Mouse (Mus musculus) liver, embryonic 11.5 days (tissue): ENCODE results near the gene Hpcal1. TPM values are rescaled to one million over a fixed set of nuclear protein-coding genes. Genes with fewer than 3 reads are reported as not detected.

Experiments
- ATAC-seq: fragments of 200-750 bp; cut with Nextera tagmentation; replicated peaks from 2 replicates; pipeline ENCODE4 v1.8.0; 2017; ENCODE audit warnings: moderate number of reproducible peaks, mild to moderate bottlenecking, moderate TSS enrichment, moderate library complexity; ENCODE audit not compliant: low FRiP score
- DNase-seq: peaks from one replicate; pipeline ENCODE4 v3.0.0-alpha.2; 2017; ENCODE audit warnings: low spot score
- H3K27ac ChIP-seq: fragments of 300-500 bp; sonication (generic); 2 replicates; pipeline ENCODE4 v1.5.1; 2014; ENCODE audit warnings: mild to moderate bottlenecking, low read depth, low read length, control low read depth
- H3K27me3 ChIP-seq: fragments of 300-500 bp; sonication (generic); replicated peaks from 2 replicates; pipeline ENCODE4 v1.6.1; 2014; ENCODE audit warnings: low read length, mixed read lengths; ENCODE audit not compliant: control insufficient read depth, insufficient read depth
- H3K36me3 ChIP-seq: fragments of 300-500 bp; sonication (generic); 2 replicates; pipeline ENCODE4 v1.6.1; 2014; ENCODE audit warnings: mild to moderate bottlenecking, low read length, moderate library complexity, mixed read lengths; ENCODE audit not compliant: control insufficient read depth, insufficient read depth
- H3K4me1 ChIP-seq: fragments of 300-500 bp; sonication (generic); replicated peaks from 2 replicates; pipeline ENCODE4 v1.6.1; 2014; ENCODE audit warnings: low read length, mixed read lengths; ENCODE audit not compliant: control insufficient read depth, insufficient read depth
- H3K4me2 ChIP-seq: fragments of 300-500 bp; sonication (generic); 2 replicates; pipeline ENCODE4 v1.6.1; 2014; ENCODE audit warnings: mild to moderate bottlenecking, control low read depth, moderate library complexity
- H3K4me3 ChIP-seq: fragments of 300-500 bp; sonication (generic); 2 replicates; pipeline ENCODE4 v1.5.1; 2014; ENCODE audit warnings: low read depth, low read length, control low read depth
- H3K9ac ChIP-seq: fragments of 300-500 bp; sonication (generic); 2 replicates; pipeline ENCODE4 v1.6.1; 2014; ENCODE audit warnings: low read depth, low read length, control low read depth
- H3K9me3 ChIP-seq: fragments of 300-500 bp; sonication (generic); 2 replicates; pipeline ENCODE4 v1.6.1; 2016; ENCODE audit warnings: low read length, inconsistent platforms, mixed read lengths; ENCODE audit not compliant: control insufficient read depth
- WGBS: fragments of 180-500 bp; shearing (Covaris S2); extraction: QIAGEN DNeasy Blood & Tissue Kit; methylation state at CpG from one replicate; pipeline ENCODE4 v1.1.7; 2014; 5-methylcytosine and 5-hydroxymethylcytosine counted together
- polyA plus RNA-seq: library from polyadenylated mRNA; unstranded; fragments of >200 nt; fragmentation: Nextera tagmentation; extraction: Ambion mirVana; gene quantifications from 2 replicates; pipeline ENCODE4 v1.2.1, GENCODE M21; 2014

Hpcal1 gene
- polyA plus RNA-seq, 1 experiment from 2014 or later, result 30.2 TPM

DNA sequence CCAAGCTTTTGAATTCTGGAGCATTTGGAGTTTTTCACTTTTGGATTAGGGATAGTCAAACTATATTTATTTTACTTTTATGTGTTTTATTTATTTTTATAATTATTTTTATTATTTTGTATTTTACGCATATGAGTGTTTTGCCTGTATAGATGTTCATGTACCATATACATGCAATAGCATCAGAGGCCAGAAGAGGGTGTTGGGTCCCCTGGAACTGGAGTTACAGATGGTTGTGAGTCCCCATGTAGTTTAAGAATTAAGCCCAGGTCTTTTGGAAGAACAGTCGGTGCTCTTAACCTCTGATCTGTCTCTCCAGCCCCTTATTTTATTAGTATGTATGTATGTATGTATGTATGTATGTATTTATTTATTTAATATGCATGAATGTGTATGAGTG, 12.9 kb upstream of the Hpcal1 start:
- no peak for ATAC-seq
- no peak for DNase-seq
- Histone ChIP-seq H3K4me1 (no peaks in the 10 kb centered on the region), H3K9ac (no peak overlapping the region), H3K9me3 (no peaks in the 10 kb centered on the region), H3K36me3 (no peaks in the 10 kb centered on the region), H3K4me3 (no peak overlapping the region), H3K27me3 (no peaks in the 10 kb centered on the region), H3K4me2 (no peak overlapping the region), H3K27ac (no peak overlapping the region)
- WGBS, result 72% methylated on average over 2 of the region's 2 CpGs

GRCm38 (mm10) chr12:17679571-17679970, 11.1 kb upstream of the Hpcal1 start:
- Histone ChIP-seq H3K27me3 (no peaks in the 10 kb centered on the region), H3K4me1 (no peaks in the 10 kb centered on the region), H3K9ac (no peak overlapping the region), H3K9me3 (no peaks in the 10 kb centered on the region), H3K4me3 (no peak overlapping the region), H3K27ac (no peak overlapping the region), H3K4me2 (no peak overlapping the region), H3K36me3 (no peaks in the 10 kb centered on the region)
- 74% methylated on average over 4 of the region's 4 CpGs for WGBS
- no peak for DNase-seq
- ATAC-seq, result no peak

GRCm38 (mm10) chr12:17682161-17682560, 8.5 kb upstream of the Hpcal1 start:
- Histone ChIP-seq H3K27ac (no peak overlapping the region), H3K36me3 (no peaks in the 10 kb centered on the region), H3K4me1 (no peaks in the 10 kb centered on the region), H3K9me3 (no peaks in the 10 kb centered on the region), H3K9ac (no peak overlapping the region), H3K4me3 (no peak overlapping the region), H3K4me2 (no peak overlapping the region), H3K27me3 (no peaks in the 10 kb centered on the region)
- 68% methylated on average over 2 of the region's 2 CpGs for WGBS
- no peak for DNase-seq
- ATAC-seq, result no peak

DNA sequence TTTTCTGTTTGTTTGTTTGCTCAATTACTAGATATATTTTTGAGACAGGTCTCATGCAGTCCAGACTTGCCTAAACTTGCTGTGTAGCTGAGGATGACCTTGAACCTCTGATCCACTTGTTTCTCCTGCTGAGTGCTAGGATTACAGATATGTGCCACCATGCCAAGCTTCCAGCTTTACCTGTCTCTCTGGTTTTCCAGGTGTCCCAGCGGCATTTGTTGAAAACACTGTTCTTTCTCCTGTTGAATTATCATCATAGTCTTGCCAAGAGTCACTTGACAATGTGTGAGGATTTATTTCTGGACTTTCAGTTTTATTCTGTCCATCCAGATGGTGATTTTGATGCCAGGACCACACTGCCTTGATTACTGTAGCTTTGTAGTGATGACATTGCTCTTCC, 6.3 kb upstream of the Hpcal1 start:
- Histone ChIP-seq H3K27ac (no peak overlapping the region), H3K4me2 (no peak overlapping the region), H3K27me3 (no peaks in the 10 kb centered on the region), H3K36me3 (no peaks in the 10 kb centered on the region), H3K9me3 (no peaks in the 10 kb centered on the region), H3K4me3 (no peak overlapping the region), H3K4me1 (no peaks in the 10 kb centered on the region; the same call in 1 of the 2 replicates), H3K9ac (no peak overlapping the region)
- ATAC-seq (no peak), DNase-seq (no peak)
- 76% methylated on average over 1 of the region's 1 CpGs for WGBS

GRCm38 (mm10) chr12:17686116-17686515, 4.5 kb upstream of the Hpcal1 start:
- no peaks in the 10 kb centered on the region for H3K27me3 ChIP-seq
- no peaks in the 10 kb centered on the region for H3K36me3 ChIP-seq
- DNase-seq, result no peak
- H3K4me1 ChIP-seq, result peaks cover 5% of the 10 kb centered on the region; the same call in 1 of the 2 replicates
- H3K4me2 ChIP-seq, result no peak overlapping the region
- H3K27ac ChIP-seq, result no peak overlapping the region
- H3K9ac ChIP-seq, result no peak overlapping the region
- no peaks in the 10 kb centered on the region for H3K9me3 ChIP-seq
- no peak overlapping the region for H3K4me3 ChIP-seq
- ATAC-seq, result no peak
- WGBS, result 66% methylated on average over 2 of the region's 2 CpGs

- Histone ChIP-seq H3K4me3 (no peak overlapping the region), H3K9me3 (no peaks in the 10 kb centered on the region), H3K27ac (no peak overlapping the region), H3K27me3 (no peaks in the 10 kb centered on the region), H3K36me3 (no peaks in the 10 kb centered on the region), H3K4me1 (peaks cover 10% of the 10 kb centered on the region), H3K4me2 (no peak overlapping the region), H3K9ac (no peak overlapping the region)
- WGBS, result 89% methylated on average over 3 of the region's 3 CpGs
- no peak for ATAC-seq
- DNase-seq, result no peak
These were observed 1.7 kb upstream of the Hpcal1 start for GRCm38 (mm10) chr12:17688913-17689312.

- peaks cover 13% of the 10 kb centered on the region for H3K4me1 ChIP-seq
- H3K9ac ChIP-seq, result peak overlapping the region; percentile 56
- no peaks in the 10 kb centered on the region for H3K36me3 ChIP-seq
- ATAC-seq (peak; percentile 90), DNase-seq (no peak)
- WGBS, result 9% methylated on average over 19 of the region's 20 CpGs
- no peak overlapping the region for H3K27ac ChIP-seq
- H3K27me3 ChIP-seq, result no peaks in the 10 kb centered on the region
- peak overlapping the region; percentile 94 for H3K4me2 ChIP-seq
- H3K4me3 ChIP-seq, result peak overlapping the region; percentile 62
- H3K9me3 ChIP-seq, result no peaks in the 10 kb centered on the region
These were observed 609 bp upstream of the Hpcal1 start for GRCm38 (mm10) chr12:17689931-17690563.

- Histone ChIP-seq H3K9ac (peak overlapping the region; percentile 56), H3K9me3 (no peaks in the 10 kb centered on the region), H3K4me1 (peaks cover 13% of the 10 kb centered on the region), H3K4me3 (peak overlapping the region; percentile 62), H3K4me2 (peak overlapping the region; percentile 94), H3K27ac (no peak overlapping the region), H3K27me3 (no peaks in the 10 kb centered on the region), H3K36me3 (no peaks in the 10 kb centered on the region)
- WGBS, result under 1% methylated on average over 30 of the region's 30 CpGs
- ATAC-seq (peak; percentile 15; the same call in 1 of the 2 replicates), DNase-seq (peak; percentile 57)
These were observed 742 bp downstream of the Hpcal1 start for GRCm38 (mm10) chr12:17691320-17691876.

DNA sequence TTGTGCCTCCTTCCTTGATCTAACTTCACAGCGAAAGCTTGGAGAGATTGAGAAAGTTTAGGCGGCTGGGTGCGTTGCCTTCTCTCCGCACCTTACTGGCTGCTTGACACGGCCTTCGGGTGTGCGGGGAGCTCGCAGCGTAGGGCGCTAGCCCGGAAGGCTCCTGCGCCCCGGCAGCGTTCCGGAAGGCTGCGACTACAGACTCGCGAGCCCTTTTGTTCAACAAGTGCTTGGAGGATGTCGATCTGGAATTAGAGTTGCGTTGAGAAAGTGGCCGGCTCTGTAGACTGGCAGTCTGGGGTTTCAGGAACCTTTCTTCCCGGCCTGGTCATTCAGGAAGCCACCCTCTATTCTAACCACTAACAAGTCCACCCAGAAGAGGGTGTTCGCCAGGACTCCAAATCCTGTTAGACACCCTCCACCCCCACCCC, 1.2 kb downstream of the Hpcal1 start:
- peak overlapping the region; percentile 56 for H3K9ac ChIP-seq
- ATAC-seq (no peak), DNase-seq (peak; percentile 52)
- no peak overlapping the region for H3K27ac ChIP-seq
- peaks cover 13% of the 10 kb centered on the region for H3K4me1 ChIP-seq
- no peaks in the 10 kb centered on the region for H3K27me3 ChIP-seq
- H3K36me3 ChIP-seq, result no peaks in the 10 kb centered on the region
- H3K4me3 ChIP-seq, result peak overlapping the region; percentile 62
- under 1% methylated on average over 23 of the region's 23 CpGs for WGBS
- no peaks in the 10 kb centered on the region for H3K9me3 ChIP-seq
- H3K4me2 ChIP-seq, result peak overlapping the region; percentile 94
